10 mouse cellular contexts compared by ENCODE assay signal in the genomic region with DNA sequence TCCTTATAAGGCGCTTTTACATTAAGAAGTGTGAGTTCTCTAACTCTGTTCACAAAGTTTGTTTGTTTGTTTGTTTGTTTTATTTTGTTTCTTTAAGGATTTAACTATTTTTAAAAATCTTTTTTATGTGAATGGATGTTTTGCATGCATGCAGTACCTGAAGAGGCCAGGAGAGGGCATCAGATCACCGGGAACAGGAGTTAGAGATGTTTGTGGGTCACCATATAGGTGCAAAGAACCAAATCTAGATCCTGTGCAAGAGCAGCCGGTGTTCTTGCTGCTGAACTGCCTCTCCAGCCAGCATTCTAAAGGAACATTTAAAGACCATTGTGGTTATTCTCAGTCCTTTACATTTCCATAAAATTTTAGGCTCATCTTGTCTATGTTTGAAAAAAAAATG. TPM values are rescaled to one million over a fixed set of nuclear protein-coding genes. Genes with fewer than 3 reads are reported as not detected.
DNase-seq lines count a peak whose midpoint lies in the region; ATAC-seq and TF ChIP-seq lines count a peak whose summit lies in the region.
"Had no signal": no experiment of that assay in that cellular context is flagged by ENCODE, and none has a peak within 500 bp of the region (broad histone marks: within the 10 kb centered on the region; RNA-seq: fewer than 3 reads in every experiment).

No protein-coding gene starts in this region.

- H3K9me3 ChIP-seq in hindbrain, embryonic 11.5 days (ENCODE audit: control insufficient read depth, low read length): no peaks in the 10 kb centered on the region
- no peaks in the 10 kb centered on the region for H3K9me3 ChIP-seq in hindbrain, embryonic 16.5 days (ENCODE audit: control insufficient read depth, low read length)
- no peaks in the 10 kb centered on the region for H3K9me3 ChIP-seq in E14TG2a.4 (ENCODE audit: low read length)
- H3K9me3 ChIP-seq in neural tube, embryonic 11.5 days (ENCODE audit: control insufficient read depth, low read length): no peaks in the 10 kb centered on the region
- H3K9me3 ChIP-seq: embryonic facial prominence, embryonic 15.5 days; liver, embryonic 15.5 days had no signal

- 28% methylated on average over 3 of the region's 3 CpGs for WGBS in hindbrain, embryonic 11.5 days
- WGBS in hindbrain, embryonic 16.5 days: 34% methylated on average over 3 of the region's 3 CpGs
- 34% methylated on average over 3 of the region's 3 CpGs for WGBS in neural tube, embryonic 11.5 days

- no peak overlapping the region for H3K4me2 ChIP-seq in hindbrain, embryonic 11.5 days (replicated peaks; ENCODE audit: low read depth, low read length)
- no peak overlapping the region for H3K4me2 ChIP-seq in hindbrain, embryonic 16.5 days (ENCODE audit: low read length)
- no peak overlapping the region for H3K4me2 ChIP-seq in neural tube, embryonic 11.5 days (ENCODE audit: low read depth)
- H3K4me2 ChIP-seq: embryonic facial prominence, embryonic 15.5 days; liver, embryonic 15.5 days had no signal

- intact Hi-C loops in left cerebral cortex, postnatal 14 days (cut with DNase I): loop anchor here (10.0 kb wide), 1 partner anchor 447 kb away; the partner anchor contains the start of gene Aqp8

- ATAC-seq in hindbrain, embryonic 11.5 days (ENCODE audit: low FRiP score): no peak
- no peak for ATAC-seq in hindbrain, embryonic 16.5 days
- ATAC-seq in neural tube, embryonic 11.5 days (ENCODE audit: insufficient read depth, low FRiP score, low TSS enrichment): no peak

- H3K9ac ChIP-seq in hindbrain, embryonic 11.5 days (ENCODE audit: low read depth, low read length): no peak overlapping the region
- H3K9ac ChIP-seq in hindbrain, embryonic 16.5 days (ENCODE audit: low read depth, low read length): no peak overlapping the region
- no peak overlapping the region for H3K9ac ChIP-seq in neural tube, embryonic 11.5 days (ENCODE audit: low read length)
- H3K9ac ChIP-seq: embryonic facial prominence, embryonic 15.5 days; liver, embryonic 15.5 days had no signal

- no peaks in the 10 kb centered on the region for H3K36me3 ChIP-seq in hindbrain, embryonic 11.5 days (ENCODE audit: control insufficient read depth, insufficient read depth, low read length)
- no peaks in the 10 kb centered on the region for H3K36me3 ChIP-seq in hindbrain, embryonic 16.5 days (ENCODE audit: control insufficient read depth, insufficient read depth, low read length)
- no peaks in the 10 kb centered on the region for H3K36me3 ChIP-seq in E14TG2a.4 (ENCODE audit: insufficient read depth, low read length)
- H3K36me3 ChIP-seq in neural tube, embryonic 11.5 days (ENCODE audit: control insufficient read depth, insufficient read depth, low read length): no peaks in the 10 kb centered on the region
- H3K36me3 ChIP-seq: embryonic facial prominence, embryonic 15.5 days; liver, embryonic 15.5 days had no signal

- peak; percentile 64 for DNase-seq in hindbrain, embryonic 11.5 days (ENCODE audit: low spot score)
- peak; percentile 49 for DNase-seq in 3T3-L1 (ENCODE audit: low read depth, low spot score)
- DNase-seq in embryo, embryonic 10.5 days (ENCODE audit: low spot score): peak; percentile 48
- DNase-seq in neural tube, embryonic 11.5 days (ENCODE audit: low spot score): peak; percentile 60
- DNase-seq in left cerebral cortex, postnatal 14 days (ENCODE audit: low spot score in 2 of 2): no peak
- DNase-seq in urinary bladder, postnatal 14 days (ENCODE audit: low spot score): no peak

- H3K4me3 ChIP-seq in hindbrain, embryonic 11.5 days (ENCODE audit: low read depth, low read length): no peak overlapping the region
- no peak overlapping the region for H3K4me3 ChIP-seq in hindbrain, embryonic 16.5 days (ENCODE audit: low read length)
- no peak overlapping the region for H3K4me3 ChIP-seq in E14TG2a.4 (replicated peaks; ENCODE audit: low read length)
- no peak overlapping the region for H3K4me3 ChIP-seq in neural tube, embryonic 11.5 days (ENCODE audit: low read depth, low read length)
- H3K4me3 ChIP-seq: embryonic facial prominence, embryonic 15.5 days; liver, embryonic 15.5 days had no signal

- TF ChIP-seq CTCF in E14TG2a.4 (conservative IDR thresholded peaks at IDR 0.05; ENCODE audit: low read length): peak; percentile 98

- no peaks in the 10 kb centered on the region for H3K27me3 ChIP-seq in hindbrain, embryonic 11.5 days (ENCODE audit: control insufficient read depth, insufficient read depth, low read length)
- H3K27me3 ChIP-seq in hindbrain, embryonic 16.5 days (replicated peaks; ENCODE audit: control insufficient read depth, insufficient read depth, low read length): no peaks in the 10 kb centered on the region
- no peaks in the 10 kb centered on the region; the same call in none of the 2 replicates for H3K27me3 ChIP-seq in E14TG2a.4 (ENCODE audit: insufficient read depth, low read length)
- H3K27me3 ChIP-seq in neural tube, embryonic 11.5 days (ENCODE audit: control insufficient read depth, insufficient read depth, low read length): no peaks in the 10 kb centered on the region
- H3K27me3 ChIP-seq: embryonic facial prominence, embryonic 15.5 days; liver, embryonic 15.5 days had no signal

- H3K27ac ChIP-seq in hindbrain, embryonic 11.5 days (ENCODE audit: low read depth, low read length): no peak overlapping the region
- H3K27ac ChIP-seq in hindbrain, embryonic 16.5 days (ENCODE audit: low read depth, low read length): no peak overlapping the region
- no peak overlapping the region for H3K27ac ChIP-seq in neural tube, embryonic 11.5 days (ENCODE audit: low read depth, low read length)
- H3K27ac ChIP-seq: embryonic facial prominence, embryonic 15.5 days; liver, embryonic 15.5 days had no signal

- H3K4me1 ChIP-seq in hindbrain, embryonic 11.5 days (replicated peaks; ENCODE audit: control insufficient read depth, insufficient read depth, low read length): no peaks in the 10 kb centered on the region
- no peaks in the 10 kb centered on the region for H3K4me1 ChIP-seq in hindbrain, embryonic 16.5 days (ENCODE audit: control insufficient read depth, insufficient read depth, low read depth, low read length)
- no peaks in the 10 kb centered on the region for H3K4me1 ChIP-seq in E14TG2a.4 (replicated peaks; ENCODE audit: low read depth, low read length)
- H3K4me1 ChIP-seq in neural tube, embryonic 11.5 days (ENCODE audit: control insufficient read depth, insufficient read depth, low read length): no peaks in the 10 kb centered on the region
- H3K4me1 ChIP-seq: embryonic facial prominence, embryonic 15.5 days; liver, embryonic 15.5 days had no signal

RNA-seq across cellular contexts. Expression of gene Rbbp6, which starts 52.1 kb away (rescaled TPM):
- polyA plus RNA-seq in hindbrain, embryonic 11.5 days (2014; fragmentation: Nextera tagmentation; extraction: Ambion mirVana): 36.3 and 46.6 TPM in 2 replicates
- polyA plus RNA-seq in hindbrain, embryonic 16.5 days (2015; fragmentation: Nextera tagmentation; extraction: Ambion mirVana): 19.5 and 20.2 TPM in 2 replicates
- 28.7 and 34.0 TPM in 2 replicates for polyA plus RNA-seq in neural tube, embryonic 11.5 days (2014; fragmentation: Nextera tagmentation; extraction: Ambion mirVana)
- total RNA-seq in left cerebral cortex, postnatal 14 days (2021): 10 to 100 TPM; 62.2 to 62.9 TPM

Comparison
In these comparisons a context has a peak if more than half of its experiments do, and no peak if none do; other contexts are left out.
1. DNase-seq: peak in hindbrain, embryonic 11.5 days (single experiment), 3T3-L1 (single experiment), embryo, embryonic 10.5 days (single experiment) and neural tube, embryonic 11.5 days (single experiment); none in left cerebral cortex, postnatal 14 days (0 of 2) and urinary bladder, postnatal 14 days (single experiment).